Mouse (Mus musculus): ENCODE results near the gene Rhot2. TPM values are rescaled to one million over a fixed set of nuclear protein-coding genes. Genes with fewer than 3 reads are reported as not detected.
"Not testable (repeated sequence)": the region's sequence is repeated elsewhere in the genome, so short reads cannot be mapped to it uniquely, and the experiment has no call there.

Gene Rhot2
- polyA plus RNA-seq, 1 experiment = 35.1 TPM

GRCm38 (mm10) chr17:25875171-25876136, 30.8 kb upstream of the Rhot2 start:
- H3K4me1 ChIP-seq (ENCODE audit: control insufficient read depth, insufficient read depth, low read length) = peaks cover 18% of the 10 kb centered on the region
- peak overlapping the region; percentile 41 for H3K27ac ChIP-seq (ENCODE audit: insufficient read depth, low read depth, low read length)
- peak overlapping the region; percentile 74 for H3K4me3 ChIP-seq (ENCODE audit: insufficient read depth, low read length)
- TF ChIP-seq CTCF (IDR thresholded peaks at IDR 0.05; ENCODE audit: low read depth, low read length) (no peak), POLR2A (IDR thresholded peaks at IDR 0.05; ENCODE audit: borderline replicate concordance, low read depth, low read length) (no peak)

- H3K4me1 ChIP-seq (ENCODE audit: control insufficient read depth, insufficient read depth, low read length) = peaks cover 18% of the 10 kb centered on the region
- peak within 1 kb of the TSS; percentile 41 for H3K27ac ChIP-seq (ENCODE audit: insufficient read depth, low read depth, low read length)
- TF ChIP-seq CTCF (IDR thresholded peaks at IDR 0.05; ENCODE audit: low read depth, low read length) (no peak), POLR2A (IDR thresholded peaks at IDR 0.05; ENCODE audit: borderline replicate concordance, low read depth, low read length) (no peak)
- H3K4me3 ChIP-seq (ENCODE audit: insufficient read depth, low read length) = peak within 1 kb of the TSS; percentile 74
Observed at GRCm38 (mm10) chr17:25874721-25875170, 30.1 kb upstream of the Rhot2 start, which contains the start of gene Mettl26. Mettl26 (plus strand) TSS chr17:25875074.

- no peak for TF ChIP-seq POLR2A (IDR thresholded peaks at IDR 0.05; ENCODE audit: borderline replicate concordance, low read depth, low read length)
- no peak for TF ChIP-seq CTCF (IDR thresholded peaks at IDR 0.05; ENCODE audit: low read depth, low read length)
- Histone ChIP-seq H3K4me1 (ENCODE audit: control insufficient read depth, insufficient read depth, low read length) (peaks cover 18% of the 10 kb centered on the region), H3K4me3 (ENCODE audit: insufficient read depth, low read length) (peak overlapping the region; percentile 64), H3K27ac (ENCODE audit: insufficient read depth, low read depth, low read length) (no peak overlapping the region)
Observed at GRCm38 (mm10) chr17:25874148-25874720, 29.6 kb upstream of the Rhot2 start.

- peaks cover 22% of the 10 kb centered on the region for H3K4me1 ChIP-seq (ENCODE audit: control insufficient read depth, insufficient read depth, low read length)
Observed at GRCm38 (mm10) chr17:25873405-25874147, 28.9 kb upstream of the Rhot2 start.

GRCm38 (mm10) chr17:25872676-25873075, 28.0 kb upstream of the Rhot2 start:
- Histone ChIP-seq H3K4me1 (ENCODE audit: control insufficient read depth, insufficient read depth, low read length) (peaks cover 22% of the 10 kb centered on the region), H3K27ac (ENCODE audit: insufficient read depth, low read depth, low read length) (no peak overlapping the region), H3K4me3 (ENCODE audit: insufficient read depth, low read length) (no peak overlapping the region)
- no peak for TF ChIP-seq POLR2A (IDR thresholded peaks at IDR 0.05; ENCODE audit: borderline replicate concordance, low read depth, low read length)

More at GRCm38 (mm10) chr17:25873405-25874147, 28.9 kb upstream of the Rhot2 start:
- no peak overlapping the region for H3K27ac ChIP-seq (ENCODE audit: insufficient read depth, low read depth, low read length)
- TF ChIP-seq POLR2A (IDR thresholded peaks at IDR 0.05; ENCODE audit: borderline replicate concordance, low read depth, low read length) = no peak
- TF ChIP-seq CTCF (IDR thresholded peaks at IDR 0.05; ENCODE audit: low read depth, low read length) = no peak
- no peak overlapping the region; the same call in 1 of the 2 replicates for H3K4me3 ChIP-seq (ENCODE audit: insufficient read depth, low read length)

- peaks cover 25% of the 10 kb centered on the region for H3K4me1 ChIP-seq (ENCODE audit: control insufficient read depth, insufficient read depth, low read length)
Observed at GRCm38 (mm10) chr17:25871566-25871965, 26.9 kb upstream of the Rhot2 start.

GRCm38 (mm10) chr17:25869954-25870353, 25.3 kb upstream of the Rhot2 start:
- Histone ChIP-seq H3K4me3 (ENCODE audit: insufficient read depth, low read length) (no peak overlapping the region), H3K27ac (ENCODE audit: insufficient read depth, low read depth, low read length) (no peak overlapping the region)
- TF ChIP-seq CTCF (IDR thresholded peaks at IDR 0.05; ENCODE audit: low read depth, low read length) (no peak), POLR2A (IDR thresholded peaks at IDR 0.05; ENCODE audit: borderline replicate concordance, low read depth, low read length) (no peak)

More at GRCm38 (mm10) chr17:25871566-25871965, 26.9 kb upstream of the Rhot2 start:
- H3K27ac ChIP-seq (ENCODE audit: insufficient read depth, low read depth, low read length); H3K4me3 ChIP-seq (ENCODE audit: insufficient read depth, low read length): not testable (repeated sequence)

GRCm38 (mm10) chr17:25869498-25869897, 24.8 kb upstream of the Rhot2 start:
- Histone ChIP-seq H3K4me3 (ENCODE audit: insufficient read depth, low read length) (no peak overlapping the region), H3K27ac (ENCODE audit: insufficient read depth, low read depth, low read length) (no peak overlapping the region), H3K4me1 (ENCODE audit: control insufficient read depth, insufficient read depth, low read length) (peaks cover 18% of the 10 kb centered on the region)
- TF ChIP-seq POLR2A (IDR thresholded peaks at IDR 0.05; ENCODE audit: borderline replicate concordance, low read depth, low read length) (no peak), CTCF (IDR thresholded peaks at IDR 0.05; ENCODE audit: low read depth, low read length) (no peak)

More at GRCm38 (mm10) chr17:25869954-25870353, 25.3 kb upstream of the Rhot2 start:
- H3K4me1 ChIP-seq (ENCODE audit: control insufficient read depth, insufficient read depth, low read length) = peaks cover 18% of the 10 kb centered on the region

GRCm38 (mm10) chr17:25868601-25869191, 24.0 kb upstream of the Rhot2 start, which contains the start of gene Mcrip2:
Mcrip2 (minus strand) TSS chr17:25868764.
- TF ChIP-seq POLR2A (IDR thresholded peaks at IDR 0.05; ENCODE audit: borderline replicate concordance, low read depth, low read length) = no peak
- TF ChIP-seq CTCF (IDR thresholded peaks at IDR 0.05; ENCODE audit: low read depth, low read length) = no peak
- Histone ChIP-seq H3K27ac (ENCODE audit: insufficient read depth, low read depth, low read length) (peak within 1 kb of the TSS; percentile 27), H3K4me1 (ENCODE audit: control insufficient read depth, insufficient read depth, low read length) (peaks cover 13% of the 10 kb centered on the region)

More at GRCm38 (mm10) chr17:25868601-25869191, 24.0 kb upstream of the Rhot2 start, which contains the start of gene Mcrip2:
- H3K4me3 ChIP-seq (ENCODE audit: insufficient read depth, low read length) = peak within 1 kb of the TSS; percentile 81

All from bone marrow macrophage, adult 2 months (primary cell).